Mouse (Mus musculus) ZHBTc4 (cell line): ENCODE results near the gene Sfxn1.
A peak's percentile ranks its signal among the peaks of the same experiment; 100 is the strongest.

Experiments
- DNase-seq: peaks from one replicate; pipeline ENCODE4 v3.0.0-alpha.2; 2011; ENCODE audit warnings: low read depth, low spot score

Sfxn1 gene

GRCm38 (mm10) chr13:54076762-54077460 is 5.2 kb downstream of the Sfxn1 start:
- no peak for DNase-seq

- peak; percentile 47 for DNase-seq
Measured at GRCm38 (mm10) chr13:54077470-54078174, 6.0 kb downstream of the Sfxn1 start.

GRCm38 (mm10) chr13:54079782-54080759 is 8.4 kb downstream of the Sfxn1 start:
- DNase-seq = peak; percentile 27

DNA sequence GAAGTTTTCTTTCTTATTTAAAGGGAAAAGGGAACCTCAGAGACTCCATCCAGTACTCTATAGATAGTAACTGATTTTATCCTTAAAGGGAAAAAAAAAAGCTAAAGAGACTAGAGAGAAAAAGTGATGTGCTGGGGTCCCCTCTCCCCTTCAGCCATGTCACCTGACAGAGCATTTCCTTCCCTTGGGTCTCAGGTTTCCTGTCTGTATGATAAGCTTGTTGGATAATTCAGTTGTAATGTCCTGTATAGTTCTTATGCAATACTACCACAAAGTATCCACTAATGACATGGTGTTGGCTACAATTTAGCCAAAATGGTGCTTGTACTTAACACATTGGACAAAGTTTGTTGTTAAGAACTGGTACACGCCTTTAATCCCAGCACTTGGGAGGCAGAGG is 9.1 kb downstream of the Sfxn1 start:
- DNase-seq = no peak

DNA sequence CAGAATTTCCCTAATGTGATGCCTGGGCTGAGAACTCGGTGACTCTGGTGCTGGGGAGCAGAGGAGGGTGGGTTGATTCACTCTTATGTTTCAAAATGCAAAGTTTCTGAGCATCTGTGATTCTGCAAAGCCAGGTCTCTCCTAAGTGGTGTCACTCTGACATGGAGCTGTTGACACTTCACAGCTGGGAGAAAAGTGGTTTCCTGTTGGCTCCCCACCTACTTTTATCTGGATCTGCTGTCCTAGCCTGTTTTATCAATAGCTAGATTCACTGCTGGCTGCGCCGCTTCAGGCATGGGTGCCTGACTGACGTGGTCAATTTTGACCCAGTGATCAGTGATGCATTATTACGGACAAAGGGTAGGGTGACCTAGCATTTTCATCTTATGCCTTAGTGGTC is 11.3 kb downstream of the Sfxn1 start:
- no peak for DNase-seq

- no peak for DNase-seq
Measured at GRCm38 (mm10) chr13:54084178-54084577, 12.5 kb downstream of the Sfxn1 start.

GRCm38 (mm10) chr13:54084826-54085225 is 13.2 kb downstream of the Sfxn1 start:
- DNase-seq = no peak

DNA sequence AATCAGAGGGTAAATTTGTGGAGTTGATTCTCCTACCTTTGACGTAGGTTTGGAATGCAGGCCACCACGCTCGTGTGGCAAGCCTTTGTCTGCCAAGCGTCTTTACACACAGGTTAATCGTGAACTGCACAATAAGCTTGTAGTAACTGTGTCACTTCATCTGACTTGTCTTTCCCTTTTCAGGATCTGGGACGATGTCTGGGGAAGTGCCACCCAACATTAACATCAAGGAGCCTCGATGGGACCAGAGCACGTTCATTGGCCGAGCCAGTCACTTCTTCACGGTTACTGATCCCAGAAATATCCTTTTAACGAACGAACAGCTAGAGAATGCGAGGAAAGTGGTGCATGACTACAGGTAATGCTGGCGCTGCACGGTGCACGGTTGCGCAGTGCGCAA is 13.6 kb downstream of the Sfxn1 start:
- no peak for DNase-seq

DNA sequence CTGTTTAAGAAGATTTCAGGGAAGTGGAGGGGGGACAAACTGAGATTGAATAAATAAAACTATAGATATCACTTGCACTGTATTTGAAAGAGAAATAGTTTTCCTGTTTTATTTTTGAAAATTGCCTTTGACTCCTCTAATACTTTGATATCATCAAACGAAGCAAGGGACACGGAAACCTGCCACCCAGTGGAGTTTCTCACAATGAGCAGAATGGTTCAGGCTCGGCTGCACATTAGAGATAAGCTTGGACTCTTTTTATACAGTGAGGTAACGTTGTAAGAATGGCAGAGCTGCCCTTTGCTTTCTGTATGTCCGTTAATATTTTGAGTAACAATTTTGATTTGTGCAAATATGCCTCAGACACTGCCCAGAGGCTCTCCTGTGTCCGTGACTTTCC is 20.1 kb downstream of the Sfxn1 start:
- DNase-seq = no peak

- DNase-seq = no peak
Measured at GRCm38 (mm10) chr13:54094349-54094748, 22.7 kb downstream of the Sfxn1 start.

DNA sequence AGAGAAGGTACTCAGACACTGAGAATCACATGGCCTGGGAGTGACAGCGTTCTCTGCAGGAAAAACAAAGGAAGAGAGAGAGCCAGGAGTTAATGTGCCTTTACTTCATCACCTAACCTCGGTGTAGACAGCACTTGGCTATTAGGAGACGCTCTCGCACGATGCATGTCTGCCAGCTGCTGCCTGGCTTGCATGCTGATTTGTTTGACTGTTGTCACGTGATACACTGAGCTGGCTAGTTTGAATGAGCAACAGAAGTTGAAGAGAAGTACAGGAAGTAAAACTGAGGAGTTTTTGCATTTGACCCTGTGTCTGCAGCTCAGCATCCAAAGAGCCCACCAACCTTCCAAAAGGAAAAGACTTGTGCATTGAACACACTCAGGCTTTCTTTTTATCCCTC is 23.3 kb downstream of the Sfxn1 start:
- no peak for DNase-seq

GRCm38 (mm10) chr13:54095721-54096120 is 24.1 kb downstream of the Sfxn1 start:
- DNase-seq = no peak

GRCm38 (mm10) chr13:54097227-54097626 is 25.6 kb downstream of the Sfxn1 start:
- DNase-seq = no peak

DNA sequence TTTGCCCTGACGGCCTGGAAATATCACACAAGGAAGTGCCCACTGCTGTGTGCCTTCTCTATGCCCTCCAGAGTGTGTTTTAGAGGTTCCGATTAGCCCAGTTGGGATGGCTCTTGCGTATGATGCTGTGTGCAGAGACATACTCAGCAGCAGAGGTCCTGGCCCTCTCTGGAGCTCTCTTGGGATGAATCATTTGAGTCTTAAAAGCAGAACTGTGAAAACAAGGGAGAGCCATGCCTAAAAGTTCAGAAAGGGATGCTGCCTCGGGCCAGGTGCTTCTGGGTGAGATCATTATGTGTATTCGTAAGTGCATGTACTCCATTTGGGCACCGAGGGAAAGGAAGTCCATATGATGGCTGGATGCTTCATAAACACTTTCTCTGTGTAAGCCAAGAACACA is 26.1 kb downstream of the Sfxn1 start:
- no peak for DNase-seq

DNA sequence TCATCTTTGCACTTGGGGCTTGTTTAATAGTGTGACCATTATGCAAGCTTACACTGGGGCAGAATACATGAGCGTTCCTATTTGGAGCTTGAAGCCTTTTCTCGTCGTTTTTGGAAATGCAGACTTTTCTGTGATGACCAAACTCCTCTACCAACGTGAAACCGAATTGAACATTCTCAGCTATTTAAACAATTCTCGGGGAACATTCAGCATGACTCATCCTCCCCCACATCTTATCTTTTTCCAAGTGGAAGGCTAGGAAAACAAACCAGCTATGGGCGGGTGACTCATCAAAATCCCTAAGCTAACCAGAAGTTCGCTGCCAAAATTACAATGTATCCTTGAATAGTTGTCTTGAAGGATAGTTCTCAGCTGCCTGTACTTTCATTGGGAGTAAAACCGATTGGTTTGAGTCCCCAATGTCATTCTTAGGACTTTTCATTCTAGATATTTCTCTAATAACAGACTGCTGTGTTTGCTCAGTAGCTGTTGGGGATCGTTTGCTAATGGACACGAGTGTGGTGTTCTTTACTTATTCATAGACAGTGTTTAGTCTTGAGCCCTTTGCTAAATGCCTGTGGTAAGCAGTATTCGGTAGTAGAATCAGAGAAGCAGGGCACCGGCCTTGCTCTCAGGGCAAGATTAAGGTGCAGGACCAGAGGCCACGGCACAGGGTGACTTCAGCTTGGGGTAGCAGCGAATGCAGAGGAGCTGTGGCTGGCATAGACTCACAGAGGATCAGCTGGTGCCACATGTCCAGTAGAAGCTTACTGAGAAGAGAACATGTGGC is 29.6 kb downstream of the Sfxn1 start:
- no peak for DNase-seq

DNA sequence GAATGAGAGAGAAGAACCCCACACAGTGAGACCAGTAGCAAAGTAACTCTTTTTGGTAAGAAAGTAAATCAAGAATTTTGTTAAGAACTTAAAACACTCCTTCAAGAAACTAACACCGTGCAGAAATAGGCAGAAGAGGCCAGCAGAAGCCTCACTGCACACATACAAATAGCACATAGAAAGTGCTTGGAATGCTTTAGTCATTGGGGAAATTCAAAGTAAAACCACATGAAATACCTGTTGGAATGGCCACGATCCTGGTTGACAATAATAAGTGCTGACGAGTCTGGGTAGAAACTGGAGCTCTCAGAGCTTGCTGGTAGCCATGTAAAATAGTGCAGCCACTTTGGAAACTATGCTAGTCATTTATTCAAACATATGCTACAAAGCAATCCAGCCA is 30.4 kb downstream of the Sfxn1 start:
- no peak for DNase-seq

DNA sequence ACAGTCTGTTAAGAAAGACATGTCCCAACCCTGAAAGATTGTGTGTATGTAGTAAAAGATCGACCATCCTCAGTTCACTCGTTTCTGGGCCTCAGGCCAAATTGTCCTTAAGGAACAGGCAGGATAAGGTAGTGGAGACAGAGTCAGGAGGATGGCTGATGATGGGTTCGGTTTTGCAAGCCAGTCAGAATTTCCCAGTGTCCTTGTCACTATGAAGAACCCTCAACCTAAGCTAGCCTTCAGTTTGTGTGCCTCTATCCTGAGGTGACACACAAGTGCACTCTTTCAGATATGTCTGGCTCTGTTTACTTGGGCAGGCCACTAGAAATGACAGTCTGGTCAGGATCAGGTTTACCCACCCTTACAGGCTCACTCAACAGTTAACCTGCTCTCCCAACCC is 31.6 kb downstream of the Sfxn1 start:
- no peak for DNase-seq

- DNase-seq = no peak
Measured at GRCm38 (mm10) chr13:54103866-54104265, 32.2 kb downstream of the Sfxn1 start.

- peak; percentile 91 for DNase-seq
Measured at GRCm38 (mm10) chr13:54113819-54114550, 42.3 kb downstream of the Sfxn1 start.

DNA sequence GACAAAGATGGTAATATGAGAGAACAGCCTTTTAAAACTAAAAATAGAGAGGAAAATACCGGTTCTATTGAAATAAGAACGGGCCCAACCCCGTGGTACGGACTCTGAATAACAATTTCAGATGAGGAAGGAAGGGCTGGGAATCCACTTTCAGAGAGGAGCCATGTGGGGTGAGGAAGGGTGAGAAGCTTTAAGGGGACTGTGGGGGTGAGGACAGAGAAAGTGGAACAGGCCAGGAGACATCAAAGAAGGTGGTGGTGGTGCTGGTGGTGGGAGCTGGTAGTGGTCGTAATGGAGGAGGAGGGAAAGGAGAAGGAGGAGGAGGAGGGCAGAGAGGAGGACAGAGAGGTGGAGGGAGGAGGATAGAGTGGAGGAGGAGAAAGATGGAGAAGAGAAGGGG is 43.3 kb downstream of the Sfxn1 start:
- no peak for DNase-seq

- no peak for DNase-seq
Measured at GRCm38 (mm10) chr13:54115779-54116178, 44.1 kb downstream of the Sfxn1 start.
